Mouse (Mus musculus) midbrain, postnatal 0 days (tissue): Measurements from ENCODE around the gene Zdhhc13. TPM values are rescaled to one million over a fixed set of nuclear protein-coding genes. Genes with fewer than 3 reads are reported as not detected.

Experiments used
- ATAC-seq: fragments of 200-750 bp; cut with Nextera tagmentation; 2 replicates; pipeline ENCODE4 v1.8.0; 2017; ENCODE audit warnings: moderate number of reproducible peaks, mild to moderate bottlenecking, moderate TSS enrichment, moderate library complexity; ENCODE audit not compliant: low FRiP score
- DNase-seq: peaks from one replicate; pipeline ENCODE4 v3.0.0-alpha.2; 2015; ENCODE audit warnings: low spot score
- H3K27ac ChIP-seq: fragments of 300-500 bp; sonication (generic); 2 replicates; pipeline ENCODE4 v1.5.1; 2014; ENCODE audit warnings: low read depth, mild to moderate bottlenecking, low read length, mixed read lengths
- H3K27me3 ChIP-seq: fragments of 300-500 bp; sonication (generic); 2 replicates; pipeline ENCODE4 v1.6.1; 2014; ENCODE audit warnings: low read length, control low read depth, mixed read lengths; ENCODE audit not compliant: insufficient read depth
- H3K36me3 ChIP-seq: fragments of 300-500 bp; sonication (generic); 2 replicates; pipeline ENCODE4 v1.6.1; 2014; ENCODE audit warnings: low read length, control low read depth, mixed read lengths; ENCODE audit not compliant: insufficient read depth
- H3K4me1 ChIP-seq: fragments of 300-500 bp; sonication (generic); 2 replicates; pipeline ENCODE4 v1.6.1; 2014; ENCODE audit warnings: mild to moderate bottlenecking, control low read depth, antibody characterized with exemption, low read length, mixed read lengths; ENCODE audit not compliant: insufficient read depth
- H3K4me2 ChIP-seq: fragments of 300-500 bp; sonication (generic); 2 replicates; pipeline ENCODE4 v1.6.1; 2014; ENCODE audit warnings: low read depth, mild to moderate bottlenecking, low read length, mixed read lengths; ENCODE audit not compliant: poor library complexity, severe bottlenecking
- H3K4me3 ChIP-seq: fragments of 300-500 bp; sonication (generic); 2 replicates; pipeline ENCODE4 v1.5.1; 2014; ENCODE audit warnings: low read depth, mild to moderate bottlenecking, low read length, moderate library complexity
- H3K9ac ChIP-seq: fragments of 300-500 bp; sonication (generic); replicated peaks from 2 replicates; pipeline ENCODE4 v1.6.1; 2014; ENCODE audit warnings: mild to moderate bottlenecking, low read length, moderate library complexity, mixed read lengths; ENCODE audit not compliant: poor library complexity, severe bottlenecking
- H3K9me3 ChIP-seq: fragments of 300-500 bp; sonication (generic); 2 replicates; pipeline ENCODE4 v1.6.1; 2016; ENCODE audit warnings: low read length, control low read depth
- CTCF ChIP-seq: IDR thresholded peaks from 2 replicates; pipeline ENCODE4 v1.5.1; 2016; ENCODE audit warnings: antibody characterized with exemption, mild to moderate bottlenecking
- WGBS: fragments of 180-500 bp; shearing (Covaris S2); extraction: QIAGEN DNeasy Blood & Tissue Kit; methylation state at CpG from one replicate; pipeline ENCODE4 v1.1.7; 2014; 5-methylcytosine and 5-hydroxymethylcytosine counted together
- polyA plus RNA-seq: library from polyadenylated mRNA; unstranded; fragments of >200 nt; fragmentation: Nextera tagmentation; extraction: Ambion mirVana; gene quantifications from 2 replicates; pipeline ENCODE4 v1.2.1, GENCODE M21; 2015
- total RNA-seq: library from RNA; depleted of rRNA; stranded (reverse); fragments of >200 nt; gene quantifications from 2 replicates; pipeline ENCODE4 v1.2.3, GENCODE M21; 2014

Gene Zdhhc13
- total and polyA plus RNA-seq, 2 experiments from 2014 or later: 21.2 to 43.0 TPM

- Histone ChIP-seq H3K27ac (no peak overlapping the region), H3K4me3 (no peak overlapping the region), H3K4me2 (no peak overlapping the region), H3K4me1 (peaks cover 5% of the 10 kb centered on the region; the same call in 1 of the 2 replicates), H3K9ac (no peak overlapping the region), H3K27me3 (0 out of 2 replicates have a peak, but pooled peaks cover 6% of the 10 kb centered on the region), H3K36me3 (peaks cover 20% of the 10 kb centered on the region; the same call in 1 of the 2 replicates), H3K9me3 (no peaks in the 10 kb centered on the region)
- no peak for TF ChIP-seq CTCF
- WGBS: 56% methylated on average over 2 of the region's 2 CpGs
- DNase-seq (no peak), ATAC-seq (no peak)
Measured at GRCm38 (mm10) chr7:48830395-48830794, 41.6 kb downstream of the Zdhhc13 start.

DNA sequence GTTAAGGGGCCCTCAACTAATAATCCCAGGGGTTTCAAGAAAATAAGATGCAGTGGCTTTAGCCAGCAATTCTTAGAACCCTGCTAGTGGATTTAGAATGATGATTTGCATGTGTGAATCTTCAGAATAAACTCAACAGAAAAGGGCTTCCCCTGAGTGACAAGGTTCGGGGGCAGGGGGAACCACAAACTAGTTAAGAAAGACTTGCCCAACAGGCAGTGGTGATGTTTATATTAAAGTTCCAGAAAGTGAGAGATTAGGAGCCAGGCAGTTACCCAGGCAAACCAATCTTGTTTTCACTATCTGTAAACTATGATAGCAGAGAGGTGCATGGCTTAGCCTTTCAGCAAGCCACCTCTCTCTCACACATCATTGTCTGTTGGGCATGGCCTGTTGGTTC lies 43.9 kb downstream of the Zdhhc13 start:
- Histone ChIP-seq H3K9me3 (no peaks in the 10 kb centered on the region), H3K4me2 (no peak overlapping the region), H3K27me3 (0 out of 2 replicates have a peak, but pooled peaks cover 6% of the 10 kb centered on the region), H3K4me3 (no peak overlapping the region), H3K4me1 (peaks cover 8% of the 10 kb centered on the region; the same call in 1 of the 2 replicates), H3K27ac (no peak overlapping the region), H3K9ac (no peak overlapping the region), H3K36me3 (peaks cover under 1% of the 10 kb centered on the region; the same call in 1 of the 2 replicates)
- ATAC-seq: no peak
- no peak for TF ChIP-seq CTCF
- DNase-seq: no peak
- WGBS: 79% methylated on average over 1 of the region's 1 CpGs

DNA sequence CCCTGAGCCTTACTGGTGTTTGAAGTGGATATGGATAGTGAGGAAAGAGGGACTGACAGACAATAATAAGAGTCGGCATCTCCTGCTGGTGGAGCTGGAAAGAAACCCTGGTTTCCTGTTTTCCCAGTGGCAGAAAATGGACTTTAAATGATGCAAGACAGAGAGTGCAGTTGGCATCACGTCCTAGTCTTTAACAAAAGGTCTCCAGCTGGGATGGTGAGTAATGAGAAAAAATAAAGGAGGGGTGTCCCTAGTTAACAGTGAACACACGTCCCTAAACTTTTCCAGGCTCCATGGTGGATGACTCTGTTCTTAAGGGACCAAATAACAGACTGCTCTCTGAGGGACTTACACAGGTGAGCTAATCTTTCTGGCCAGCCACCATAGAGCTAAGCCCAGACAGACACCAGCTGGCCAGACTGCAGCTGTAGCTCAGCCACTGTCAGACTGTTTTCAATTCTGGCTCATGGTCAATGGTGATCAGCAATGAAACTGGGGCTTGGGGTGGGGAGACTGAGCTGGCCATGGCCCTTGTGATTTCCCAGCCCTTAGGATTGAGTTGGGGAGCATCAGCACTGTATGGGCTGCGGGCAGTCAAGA lies 45.7 kb downstream of the Zdhhc13 start:
- Histone ChIP-seq H3K4me1 (peaks cover 8% of the 10 kb centered on the region; the same call in 1 of the 2 replicates), H3K9ac (no peak overlapping the region), H3K36me3 (no peaks in the 10 kb centered on the region), H3K9me3 (no peaks in the 10 kb centered on the region), H3K4me2 (no peak overlapping the region), H3K27me3 (peaks cover 16% of the 10 kb centered on the region), H3K4me3 (no peak overlapping the region), H3K27ac (0 out of 2 replicates have a peak overlapping the region, but pooled peaks have one; percentile 34)
- no peak for TF ChIP-seq CTCF
- ATAC-seq: 0 out of 2 replicates have a peak, but pooled peaks have one; percentile 41
- peak; percentile 31 for DNase-seq
- WGBS: 40% methylated on average over 4 of the region's 4 CpGs

- DNase-seq (peak; percentile 30), ATAC-seq (peak; percentile 22; the same call in 1 of the 2 replicates)
- Histone ChIP-seq H3K9me3 (no peaks in the 10 kb centered on the region), H3K4me1 (peaks cover 8% of the 10 kb centered on the region; the same call in 1 of the 2 replicates), H3K27ac (peak overlapping the region; percentile 34; the same call in 1 of the 2 replicates), H3K4me3 (no peak overlapping the region), H3K27me3 (peaks cover 16% of the 10 kb centered on the region), H3K36me3 (no peaks in the 10 kb centered on the region), H3K9ac (no peak overlapping the region), H3K4me2 (no peak overlapping the region)
- 34% methylated on average over 12 of the region's 12 CpGs for WGBS
- TF ChIP-seq CTCF: no peak
Measured at GRCm38 (mm10) chr7:48834989-48835626, 46.3 kb downstream of the Zdhhc13 start.

DNA sequence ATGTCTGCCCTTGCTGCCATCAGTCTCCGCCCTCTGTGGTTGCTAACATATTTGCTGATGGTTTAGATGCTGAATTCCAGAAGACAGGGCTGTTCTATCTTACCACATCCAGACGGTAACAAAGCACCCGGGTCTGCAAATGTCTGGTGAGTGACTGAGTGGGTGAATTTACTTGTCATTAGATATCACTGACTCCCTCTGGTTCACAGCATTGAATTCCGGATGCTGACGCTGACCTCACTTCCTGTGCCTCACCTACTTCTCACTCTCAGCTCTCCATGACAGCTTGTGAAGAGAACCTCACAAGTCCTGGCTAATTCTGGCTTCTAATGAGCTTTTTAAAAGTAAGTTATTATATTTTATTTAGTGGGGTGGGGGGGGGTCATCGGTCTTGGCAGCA lies 48.1 kb downstream of the Zdhhc13 start:
- no peaks in the 10 kb centered on the region for H3K36me3 ChIP-seq
- 80% methylated on average over 6 of the region's 6 CpGs for WGBS
- no peaks in the 10 kb centered on the region for H3K9me3 ChIP-seq
- no peak overlapping the region for H3K4me3 ChIP-seq
- H3K27me3 ChIP-seq: peaks cover 16% of the 10 kb centered on the region
- peaks cover 8% of the 10 kb centered on the region; the same call in 1 of the 2 replicates for H3K4me1 ChIP-seq
- H3K4me2 ChIP-seq: no peak overlapping the region
- no peak for TF ChIP-seq CTCF
- no peak overlapping the region for H3K9ac ChIP-seq
- DNase-seq (no peak), ATAC-seq (no peak)
- H3K27ac ChIP-seq: no peak overlapping the region

- WGBS: 64% methylated on average over 2 of the region's 2 CpGs
- H3K36me3 ChIP-seq: no peaks in the 10 kb centered on the region
- peaks cover 16% of the 10 kb centered on the region for H3K27me3 ChIP-seq
- peak; percentile 36 for TF ChIP-seq CTCF
- ATAC-seq: no peak
- no peak overlapping the region for H3K4me2 ChIP-seq
- peaks cover 8% of the 10 kb centered on the region; the same call in 1 of the 2 replicates for H3K4me1 ChIP-seq
- no peak overlapping the region for H3K4me3 ChIP-seq
- DNase-seq: no peak
- H3K9me3 ChIP-seq: no peaks in the 10 kb centered on the region
- H3K27ac ChIP-seq: no peak overlapping the region
- H3K9ac ChIP-seq: no peak overlapping the region
Measured at GRCm38 (mm10) chr7:48838434-48838833, 49.6 kb downstream of the Zdhhc13 start.
